Mouse (Mus musculus): ENCODE results near the gene Ubtf.
"Not testable (repeated sequence)": the region's sequence is repeated elsewhere in the genome, so short reads cannot be mapped to it uniquely, and the experiment has no call there.

Ubtf gene

DNA sequence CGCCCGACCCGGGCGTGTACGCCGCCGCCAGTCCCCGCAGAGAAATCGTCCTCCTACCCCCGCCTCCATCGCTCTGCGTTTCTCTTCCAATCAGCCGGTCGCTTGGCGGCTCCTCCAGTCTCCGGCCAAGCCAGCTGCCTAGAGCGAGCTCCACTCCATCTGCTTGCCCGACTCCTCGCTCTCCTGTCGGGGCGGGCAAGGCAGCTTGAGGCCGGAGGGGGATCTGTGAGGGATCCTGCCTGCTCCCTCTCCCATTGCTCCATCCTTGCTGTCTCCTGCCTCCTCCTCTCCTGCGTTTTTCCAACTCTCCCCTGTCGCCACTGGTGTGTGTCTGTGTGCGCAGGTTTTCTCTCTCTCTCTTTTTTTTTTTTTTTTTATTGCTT lies at the start of gene Ubtf:
Gene Ubtf (minus strand): TSS at position 333 of the 383 bp plus-strand sequence.
- no peak for DNase-seq (ENCODE audit: extremely low read depth, low read depth, low spot score)

- DNase-seq (ENCODE audit: extremely low read depth, low read depth, low spot score): no peak
Measured at GRCm38 (mm10) chr11:102369263-102369662, 49.7 kb upstream of the Ubtf start.

GRCm38 (mm10) chr11:102368347-102368746 lies 48.8 kb upstream of the Ubtf start:
- no peak for DNase-seq (ENCODE audit: extremely low read depth, low read depth, low spot score)

DNA sequence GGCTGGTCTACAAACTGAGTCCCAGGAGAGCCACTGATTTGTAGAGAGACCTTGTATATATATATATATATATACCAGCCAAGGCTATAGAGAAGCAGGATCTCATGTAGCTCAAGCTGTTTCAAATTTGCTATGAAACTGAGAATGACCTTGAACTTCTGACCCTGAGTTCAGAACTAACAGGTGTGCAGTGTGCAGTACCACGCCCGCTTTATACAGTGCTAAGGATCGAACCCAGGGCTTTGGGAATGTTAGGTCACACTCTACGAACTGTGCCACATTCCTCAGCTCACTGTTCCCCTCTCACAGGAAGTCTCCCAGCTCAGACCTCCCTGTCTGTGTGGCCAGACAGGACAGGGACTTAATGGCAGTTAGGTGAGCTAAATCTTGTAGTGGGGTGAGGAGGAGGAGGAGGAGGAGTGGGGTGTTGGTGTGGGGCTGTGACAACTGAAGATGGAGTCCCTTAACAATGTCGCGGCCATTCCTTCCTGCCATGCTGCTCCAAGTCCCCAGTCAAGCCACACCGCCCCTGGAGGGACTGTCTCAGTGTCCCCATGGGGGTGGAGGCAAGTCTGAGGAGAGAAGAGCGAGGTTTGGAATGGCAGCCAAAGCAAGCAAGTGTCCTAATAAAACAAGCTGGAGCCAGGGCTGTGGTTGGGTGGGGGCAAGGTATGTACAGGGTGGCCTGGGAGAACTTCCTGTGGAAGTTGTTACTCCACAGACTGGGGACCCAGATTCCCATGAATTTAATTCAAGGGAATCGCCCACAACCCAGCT lies 48.1 kb upstream of the Ubtf start:
- DNase-seq (ENCODE audit: extremely low read depth, low read depth, low spot score): no peak

DNA sequence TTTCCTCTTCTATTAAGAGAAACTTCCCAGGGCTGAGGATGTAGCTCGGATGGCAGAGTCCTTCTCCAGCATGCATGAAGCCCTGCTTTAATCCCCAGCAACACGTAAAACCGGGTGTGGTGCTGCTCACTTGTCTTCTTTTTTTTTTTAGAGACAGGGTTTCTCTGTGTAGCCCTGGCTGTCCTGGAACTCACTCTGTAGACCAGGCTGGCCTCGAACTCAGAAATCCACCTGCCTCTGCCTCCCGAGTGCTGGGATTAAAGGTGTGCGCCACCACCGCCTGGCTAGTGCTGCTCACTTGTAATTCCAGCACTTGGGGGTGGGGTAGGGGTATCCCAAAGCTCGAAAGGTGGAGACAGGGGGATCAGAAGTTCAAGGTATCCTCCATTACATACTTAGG lies 46.6 kb upstream of the Ubtf start, which contains the start of gene Slc4a1:
Gene Slc4a1 (minus strand): TSS at position 101 of the 400 bp plus-strand sequence.
- DNase-seq (ENCODE audit: extremely low read depth, low read depth, low spot score): not testable (repeated sequence)

- no peak for DNase-seq (ENCODE audit: extremely low read depth, low read depth, low spot score)
Measured at GRCm38 (mm10) chr11:102365699-102366098, 46.2 kb upstream of the Ubtf start.

DNA sequence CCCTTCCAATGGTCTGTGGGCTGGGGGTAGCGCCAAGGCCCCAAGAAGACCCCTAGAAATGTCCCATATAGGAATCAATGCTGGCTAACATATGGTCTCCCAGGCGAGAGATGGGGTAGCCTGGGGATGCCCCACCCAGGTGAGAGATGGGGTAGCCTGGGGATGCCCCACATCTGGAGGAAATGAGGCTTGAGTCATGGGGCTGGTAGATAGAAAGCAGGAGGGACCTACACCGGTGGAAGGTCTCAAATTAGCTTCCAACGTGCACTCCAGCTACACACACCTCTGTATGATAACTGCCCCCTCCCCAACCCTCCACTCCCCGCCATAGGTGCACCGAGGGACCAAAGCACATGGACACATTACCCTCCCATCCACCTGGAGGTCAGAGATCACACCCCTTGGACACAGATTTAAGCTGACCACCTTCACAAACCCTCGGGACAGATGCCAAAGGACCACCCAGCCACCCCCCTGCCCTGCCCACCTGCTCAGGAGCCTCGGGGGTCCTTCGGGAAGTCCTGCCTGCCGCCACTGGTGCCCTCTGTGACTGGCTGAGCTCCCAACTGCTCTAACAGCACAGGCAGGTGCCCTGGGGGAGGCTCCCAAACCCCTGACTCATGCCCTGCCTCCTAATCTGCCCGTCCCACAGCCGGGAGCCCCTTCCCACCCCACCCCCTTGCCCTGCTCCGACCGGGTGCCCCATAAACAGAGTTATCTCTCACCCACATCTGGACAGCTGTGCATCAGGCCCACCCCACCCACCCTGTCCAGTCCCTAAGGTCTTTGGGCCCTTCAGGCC lies 45.2 kb upstream of the Ubtf start:
- DNase-seq (ENCODE audit: extremely low read depth, low read depth, low spot score): no peak

DNA sequence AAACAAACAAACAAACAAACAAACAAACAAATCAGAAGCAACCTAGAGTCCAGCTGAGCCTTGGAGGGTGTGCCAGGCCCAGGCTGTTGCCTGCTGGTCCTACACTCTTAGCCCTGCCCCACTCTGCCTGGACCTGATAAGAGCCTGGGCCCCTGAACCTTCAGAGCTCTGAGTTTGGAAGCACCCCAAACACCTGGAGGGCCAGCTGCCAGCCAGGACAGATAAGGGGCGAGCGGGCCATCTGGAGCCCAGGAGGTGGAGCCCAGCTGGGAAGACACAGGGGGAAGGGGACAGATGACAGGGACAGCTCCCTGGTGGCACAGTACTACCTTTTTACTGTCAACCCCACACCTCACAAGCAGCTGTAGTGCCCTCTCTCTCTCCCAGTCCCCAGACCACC lies 44.1 kb upstream of the Ubtf start:
- DNase-seq (ENCODE audit: extremely low read depth, low read depth, low spot score): no peak

DNA sequence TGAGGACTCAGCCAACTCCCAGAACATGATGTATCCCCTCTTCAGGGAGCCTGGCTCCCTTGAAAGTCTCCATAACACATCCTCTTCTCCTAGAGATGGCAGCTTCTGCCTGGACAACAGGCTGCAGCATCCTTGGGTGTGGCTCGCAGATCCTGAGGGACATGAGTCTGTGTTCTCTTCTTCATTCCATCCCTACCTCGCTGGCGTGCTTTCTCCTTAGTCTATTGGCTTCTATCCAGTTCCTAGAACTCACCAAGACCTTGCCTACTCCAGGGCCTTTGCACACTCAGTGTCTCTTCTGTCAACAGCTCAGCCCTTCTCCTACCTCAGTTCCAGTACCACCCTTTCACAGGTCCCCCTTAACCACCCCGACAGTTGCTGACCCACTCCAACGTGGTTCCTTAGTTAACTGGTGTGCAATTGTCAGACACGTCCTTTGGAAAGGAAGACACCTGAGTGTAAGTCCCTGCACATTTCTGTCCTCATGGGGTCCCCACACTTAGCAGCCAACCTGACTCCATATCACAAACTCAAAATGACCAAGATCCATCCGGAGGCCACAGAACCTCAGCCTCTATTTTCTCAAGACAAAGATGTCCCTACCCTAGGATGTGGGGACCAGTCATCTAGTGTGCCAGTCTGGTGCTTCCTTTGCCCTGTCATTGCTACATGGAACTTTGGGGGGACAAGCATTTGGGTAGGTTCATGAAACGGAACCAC lies 42.4 kb upstream of the Ubtf start:
- no peak for DNase-seq (ENCODE audit: extremely low read depth, low read depth, low spot score)

DNA sequence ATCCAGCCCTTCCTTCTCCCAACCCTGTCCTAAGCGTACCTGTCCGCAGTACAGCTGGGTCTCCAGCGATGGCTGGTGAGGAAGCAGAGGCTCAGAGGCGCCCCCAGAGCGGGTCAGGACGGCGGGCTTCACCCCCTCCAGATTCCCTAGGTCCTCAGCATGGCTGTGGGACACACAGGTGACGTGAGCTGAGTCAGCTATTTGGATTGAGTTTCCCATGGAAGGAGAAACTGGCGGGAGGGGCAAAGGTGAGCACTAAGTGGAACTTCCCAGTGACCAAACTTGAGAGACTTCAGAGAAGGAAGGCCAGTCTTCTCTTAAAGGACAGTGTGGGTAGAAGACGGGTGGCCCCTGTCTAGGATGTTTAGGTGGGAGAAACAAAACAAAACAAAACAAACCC lies 38.8 kb upstream of the Ubtf start:
- no peak for DNase-seq (ENCODE audit: extremely low read depth, low read depth, low spot score)

GRCm38 (mm10) chr11:102356636-102357350 lies 37.3 kb upstream of the Ubtf start:
- DNase-seq (ENCODE audit: extremely low read depth, low read depth, low spot score): no peak

- no peak for DNase-seq (ENCODE audit: extremely low read depth, low read depth, low spot score)
Measured at GRCm38 (mm10) chr11:102356190-102356589, 36.6 kb upstream of the Ubtf start.

DNA sequence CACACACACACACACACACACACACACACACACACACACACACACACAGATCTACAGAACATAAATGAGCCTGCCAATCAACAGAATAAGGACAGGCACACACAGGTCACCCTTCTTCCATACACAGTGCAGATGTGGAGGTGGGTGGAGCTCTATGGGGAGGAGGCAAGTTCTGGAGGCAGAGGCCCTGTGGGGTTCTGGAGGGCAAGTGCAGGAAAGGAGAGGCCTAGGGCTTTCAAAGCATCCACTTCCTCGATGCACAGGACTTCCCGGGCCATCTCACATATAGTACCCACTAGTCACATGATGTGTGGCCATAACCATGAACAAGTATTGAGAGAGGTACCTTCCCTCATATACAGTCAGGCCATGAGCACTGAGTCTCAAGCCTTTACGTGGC lies 36.0 kb upstream of the Ubtf start:
- no peak for DNase-seq (ENCODE audit: extremely low read depth, low read depth, low spot score)

DNA sequence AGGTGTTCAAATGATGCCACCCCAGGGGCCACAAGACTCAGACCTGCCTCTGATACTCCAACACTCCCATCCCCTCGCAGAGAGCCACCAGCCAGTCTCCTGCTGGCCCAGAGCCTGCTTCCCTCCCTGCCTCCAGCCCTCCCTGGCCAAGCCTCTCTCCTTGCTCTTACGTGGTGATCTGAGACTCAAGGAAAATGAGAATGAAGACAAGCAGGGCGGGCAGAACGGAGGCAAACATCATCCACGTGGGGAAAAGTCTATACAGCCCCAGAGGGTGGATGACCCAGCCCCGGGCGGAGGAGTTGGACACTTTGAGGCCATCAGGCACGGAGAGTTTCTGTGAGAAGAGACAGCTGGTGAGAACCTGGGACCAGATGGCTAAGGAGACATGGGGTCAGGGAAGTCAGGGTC lies 33.5 kb upstream of the Ubtf start:
- DNase-seq (ENCODE audit: extremely low read depth, low read depth, low spot score): no peak

GRCm38 (mm10) chr11:102352378-102352777 lies 32.8 kb upstream of the Ubtf start:
- no peak for DNase-seq (ENCODE audit: extremely low read depth, low read depth, low spot score)

GRCm38 (mm10) chr11:102350981-102351523 lies 31.5 kb upstream of the Ubtf start:
- no peak for DNase-seq (ENCODE audit: extremely low read depth, low read depth, low spot score)

GRCm38 (mm10) chr11:102350416-102350815 lies 30.9 kb upstream of the Ubtf start:
- no peak for DNase-seq (ENCODE audit: extremely low read depth, low read depth, low spot score)

GRCm38 (mm10) chr11:102349189-102349954 lies 29.8 kb upstream of the Ubtf start:
- DNase-seq (ENCODE audit: extremely low read depth, low read depth, low spot score): no peak

DNA sequence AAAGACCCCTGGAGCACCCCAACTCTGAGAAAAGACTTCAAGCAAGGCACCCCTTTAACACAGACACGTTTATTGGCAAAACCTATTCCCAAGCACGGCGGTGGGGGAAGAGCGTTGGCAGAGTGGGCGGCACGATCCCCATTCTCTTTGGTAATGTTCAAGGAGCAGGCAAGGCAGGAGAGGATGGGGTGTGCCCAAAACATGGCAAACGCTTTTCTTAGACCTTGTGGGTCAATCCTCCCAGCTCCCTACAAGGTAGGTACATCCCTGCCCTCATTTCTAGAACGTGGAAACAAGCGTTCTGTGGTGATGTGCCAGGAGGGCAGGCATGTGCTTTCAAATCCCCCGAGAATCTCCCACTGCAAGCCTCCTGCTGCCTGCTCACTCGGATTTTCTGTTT lies 29.2 kb upstream of the Ubtf start:
- no peak for DNase-seq (ENCODE audit: extremely low read depth, low read depth, low spot score)

DNA sequence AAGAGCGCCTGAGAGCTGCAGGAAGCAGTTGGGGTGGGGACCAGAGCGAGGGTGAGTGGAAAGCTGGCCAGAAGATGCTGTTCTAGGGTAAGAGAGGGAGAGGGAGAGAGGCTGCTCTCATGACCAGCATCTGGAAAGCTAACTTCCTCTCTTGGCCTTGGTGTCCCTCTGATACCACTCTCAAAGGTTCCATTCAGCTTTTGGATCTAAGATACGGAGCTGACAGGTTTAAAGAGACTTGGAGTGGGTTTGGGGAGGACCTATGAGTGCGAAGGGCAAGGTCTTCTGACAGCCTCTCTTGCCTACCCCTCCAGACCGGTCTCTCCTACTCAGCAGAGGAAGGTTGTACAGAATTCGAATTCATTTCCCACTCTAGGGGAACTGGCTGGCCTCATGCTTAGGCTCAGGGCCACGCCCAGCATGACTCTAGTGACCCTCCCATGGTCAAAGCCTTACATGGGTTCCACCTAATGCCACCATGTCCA lies 28.6 kb upstream of the Ubtf start:
- no peak for DNase-seq (ENCODE audit: extremely low read depth, low read depth, low spot score)
